Mouse (Mus musculus) adrenal gland, postnatal 36 days (tissue): ENCODE results near the gene Odf3b. TPM values are rescaled to one million over a fixed set of nuclear protein-coding genes. Genes with fewer than 3 reads are reported as not detected.

ENCODE experiments used
- DNase-seq, 2 experiments: peaks; one replicate each; pipeline ENCODE4 v3.0.0; 2021; ENCODE audit warnings: mixed read lengths in 1 of 2
- total RNA-seq, 2 experiments: library from RNA; stranded (reverse); gene quantifications; 2 replicates each; pipeline ENCODE4 v1.2.3; 2021

The Odf3b gene
- total RNA-seq, 2 experiments from 2014 or later = not detected

- no peak for DNase-seq
These were observed 44.1 kb downstream of the Odf3b start for GRCm38 (mm10) chr15:89334774-89335537.

GRCm38 (mm10) chr15:89334271-89334670 is 44.8 kb downstream of the Odf3b start, which contains the start of gene Miox:
Miox (plus strand) TSS chr15:89334398.
- DNase-seq = no peak

Other genes starting within 250 kb of the Odf3b start
- 10 to 100 TPM in 1 of 2 experiments, 1 to 10 TPM in 1; 8.8 to 10.6 TPM for gene Mapk12, start 238.6 kb downstream of the Odf3b start, total RNA-seq
- gene Mapk11, start 229.7 kb downstream of the Odf3b start, total RNA-seq = 1 to 10 TPM; 2.5 to 3.7 TPM
- gene Plxnb2, start 198.5 kb downstream of the Odf3b start, total RNA-seq = 100 to 1,000 TPM; 110 to 130 TPM
- gene Dennd6b, start 182.8 kb downstream of the Odf3b start, total RNA-seq = 1 to 10 TPM; 4.9 to 5.2 TPM
- gene Ppp6r2, start 167.7 kb downstream of the Odf3b start, total RNA-seq = 10 to 100 TPM; 39.6 to 49.0 TPM
- 10 to 100 TPM; 76.7 to 88.9 TPM for gene Sbf1, start 64.0 kb downstream of the Odf3b start, total RNA-seq
- not detected for gene Adm2, start 56.6 kb downstream of the Odf3b start, total RNA-seq
- gene Miox, start 44.9 kb downstream of the Odf3b start, total RNA-seq = not detected
- gene Lmf2, start 23.6 kb downstream of the Odf3b start, total RNA-seq = 10 to 100 TPM; 36.8 to 38.2 TPM
- 10 to 100 TPM; 83.1 to 87.5 TPM for gene Ncaph2, start 23.6 kb downstream of the Odf3b start, total RNA-seq
- 10 to 100 TPM; 29.7 to 32.4 TPM for gene Sco2, start 5.4 kb downstream of the Odf3b start, total RNA-seq
- gene Tymp, start 2.2 kb downstream of the Odf3b start, total RNA-seq = under 1 TPM; 0.33 to 0.56 TPM
- gene Klhdc7b, start 5.6 kb upstream of the Odf3b start, total RNA-seq = not detected
- gene Syce3, start 31.2 kb upstream of the Odf3b start, total RNA-seq = not detected
- 100 to 1,000 TPM in 1 of 2 experiments, 10 to 100 TPM in 1; 84.6 to 143 TPM for gene Cpt1b, start 46.6 kb upstream of the Odf3b start, total RNA-seq
- 1 to 10 TPM; 1.3 to 1.4 TPM for gene C730034F03Rik, start 50.3 kb upstream of the Odf3b start, total RNA-seq
- 1 to 10 TPM in 1 of 2 experiments, not detected in 1; 1.4 TPM for gene Gm44502, start 50.4 kb upstream of the Odf3b start, total RNA-seq
- gene Chkb, start 50.6 kb upstream of the Odf3b start, total RNA-seq = 10 to 100 TPM; 57.8 to 63.2 TPM
- 1 to 10 TPM; 6.6 to 8.5 TPM for gene Mapk8ip2, start 74.6 kb upstream of the Odf3b start, total RNA-seq
- 10 to 100 TPM; 20.7 to 22.4 TPM for gene Arsa, start 98.1 kb upstream of the Odf3b start, total RNA-seq
- 10 to 100 TPM; 30.7 to 51.0 TPM for gene Shank3, start 120.3 kb upstream of the Odf3b start, total RNA-seq
- gene Acr, start 189.0 kb upstream of the Odf3b start, total RNA-seq = not detected
- gene Rabl2, start 212.6 kb upstream of the Odf3b start, total RNA-seq = 10 to 100 TPM in 1 of 2 experiments, 1 to 10 TPM in 1; 8.4 to 10.9 TPM